Mouse (Mus musculus) liver, postnatal 0 days (tissue): Measurements from ENCODE around the gene Apol11b.
"Not testable (repeated sequence)": the region's sequence is repeated elsewhere in the genome, so short reads cannot be mapped to it uniquely, and the experiment has no call there.

ENCODE experiments used
- CTCF ChIP-seq: sonication (generic); IDR thresholded peaks from 2 replicates; pipeline ENCODE4 v1.5.1; 2016; ENCODE audit warnings: antibody characterized with exemption, low read depth
- EP300 ChIP-seq: IDR thresholded peaks from 2 replicates; pipeline ENCODE4 v1.6.1; 2016; ENCODE audit warnings: antibody characterized with exemption, low read depth, mild to moderate bottlenecking

- TF ChIP-seq CTCF, EP300: not testable (repeated sequence)
These were observed 48.6 kb upstream of the Apol11b start for GRCm38 (mm10) chr15:77691532-77692311.
